In the genomic region with DNA sequence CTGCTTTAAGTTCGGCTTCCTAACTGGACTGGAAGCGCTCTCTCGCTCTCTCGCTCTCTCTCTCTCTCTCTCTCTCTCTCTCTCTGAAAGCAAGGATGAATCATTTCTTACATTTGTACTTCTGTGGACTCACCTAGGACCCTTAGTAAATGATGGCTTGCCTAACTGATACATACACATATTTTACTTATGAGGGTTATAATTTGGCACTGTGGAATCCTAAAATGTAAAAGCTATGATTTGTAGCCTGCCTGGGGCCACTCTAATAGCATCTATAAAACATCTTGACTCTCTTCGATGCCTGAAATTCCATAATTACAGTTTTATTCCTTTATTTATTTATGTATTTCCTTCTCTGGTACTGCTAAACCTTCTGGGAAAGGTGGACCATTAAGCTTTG, we compare ENCODE assay signal across 17 mouse cellular contexts. TPM values are rescaled to one million over a fixed set of nuclear protein-coding genes. Genes with fewer than 3 reads are reported as not detected.
"Had no signal": no experiment of that assay in that cellular context is flagged by ENCODE, and none has a peak within 500 bp of the region (broad histone marks: within the 10 kb centered on the region; RNA-seq: fewer than 3 reads in every experiment).

No protein-coding gene starts in this region.

- H3K27me3 ChIP-seq: neural tube, embryonic 12.5 days had no signal

- H3K4me2 ChIP-seq: liver, embryonic 11.5 days; lung, embryonic 14.5 days; midbrain, embryonic 11.5 days; neural tube, embryonic 12.5 days had no signal

- H3K4me1 ChIP-seq: neural tube, embryonic 12.5 days had no signal

- H3K36me3 ChIP-seq: neural tube, embryonic 12.5 days had no signal

- DNase-seq: lung, adult 18-20 months; lung, embryonic 14.5 days; lung, postnatal 10 days; lung, postnatal 4 days; retina, postnatal 1 day; right cerebral cortex, adult 18-20 months; right cerebral cortex, postnatal 25 days; right cerebral cortex, postnatal 4 days; spleen, adult 18-20 months; thymus, adult 18-20 months; thymus, postnatal 25 days; thymus, postnatal 4 days had no signal

- H3K9ac ChIP-seq: liver, embryonic 14.5 days; lung, embryonic 14.5 days; neural tube, embryonic 12.5 days had no signal

- H3K4me3 ChIP-seq: myocyte; neural tube, embryonic 12.5 days had no signal

- H3K9me3 ChIP-seq: neural tube, embryonic 12.5 days had no signal

- H3K27ac ChIP-seq: liver, embryonic 14.5 days; neural tube, embryonic 12.5 days had no signal

RNA-seq across cellular contexts. Expression of a gene that starts 18.6 kb away (rescaled TPM):
- polyA plus RNA-seq: myocyte had no signal
